Mouse (Mus musculus) embryonic facial prominence, embryonic 13.5 days (tissue): ENCODE data around the gene Hnrnpa3. TPM values are rescaled to one million over a fixed set of nuclear protein-coding genes. Genes with fewer than 3 reads are reported as not detected.

Experiments used
- ATAC-seq: fragments of 200-750 bp; cut with Nextera tagmentation; 2 replicates; pipeline ENCODE4 v1.8.0; 2017; ENCODE audit warnings: low read depth; ENCODE audit not compliant: insufficient number of reproducible peaks, insufficient read depth, low FRiP score, low TSS enrichment
- H3K27ac ChIP-seq: fragments of 300-500 bp; sonication (generic); 2 replicates; pipeline ENCODE4 v1.5.1; 2015; ENCODE audit warnings: moderate library complexity, mild to moderate bottlenecking, inconsistent platforms
- H3K27me3 ChIP-seq: fragments of 300-500 bp; sonication (generic); 2 replicates; pipeline ENCODE4 v1.6.1; 2015; ENCODE audit warnings: mild to moderate bottlenecking, inconsistent platforms
- H3K36me3 ChIP-seq: fragments of 300-500 bp; sonication (generic); 2 replicates; pipeline ENCODE4 v1.6.1; 2015; ENCODE audit warnings: mild to moderate bottlenecking, inconsistent platforms
- H3K4me1 ChIP-seq: fragments of 300-500 bp; sonication (generic); 2 replicates; pipeline ENCODE4 v1.6.1; 2015; ENCODE audit warnings: inconsistent platforms
- H3K4me2 ChIP-seq: fragments of 300-500 bp; sonication (generic); 2 replicates; pipeline ENCODE4 v1.6.1; 2015; ENCODE audit warnings: moderate library complexity, mild to moderate bottlenecking, inconsistent platforms
- H3K4me3 ChIP-seq: fragments of 300-500 bp; sonication (generic); 2 replicates; pipeline ENCODE4 v1.5.1; 2015; ENCODE audit warnings: mild to moderate bottlenecking, inconsistent platforms
- H3K9ac ChIP-seq: fragments of 300-500 bp; sonication (generic); 2 replicates; pipeline ENCODE4 v1.6.1; 2015; ENCODE audit warnings: mild to moderate bottlenecking, inconsistent platforms
- H3K9me3 ChIP-seq: fragments of 300-500 bp; sonication (generic); 2 replicates; pipeline ENCODE4 v1.6.1; 2016; ENCODE audit warnings: inconsistent platforms
- WGBS: fragments of 180-500 bp; shearing (Covaris S2); methylation state at CpG from one replicate; pipeline ENCODE4 v1.1.7; 2015; ENCODE audit warnings: mixed read lengths; 5-methylcytosine and 5-hydroxymethylcytosine counted together
- polyA plus RNA-seq: library from polyadenylated mRNA; unstranded; fragments of >200 nt; fragmentation: Nextera tagmentation; extraction: Ambion mirVana; gene quantifications from 2 replicates; pipeline ENCODE4 v1.2.1, GENCODE M21; 2015

Hnrnpa3 gene
- polyA plus RNA-seq, 1 experiment from 2014 or later: 343 TPM

- H3K4me1 ChIP-seq: peaks cover 68% of the 10 kb centered on the region
- H3K27me3 ChIP-seq: no peaks in the 10 kb centered on the region
- H3K27ac ChIP-seq: no peak overlapping the region
- H3K9ac ChIP-seq: no peak overlapping the region
- no peak overlapping the region for H3K4me3 ChIP-seq
- no peaks in the 10 kb centered on the region for H3K36me3 ChIP-seq
- H3K9me3 ChIP-seq: no peaks in the 10 kb centered on the region
- no peak overlapping the region for H3K4me2 ChIP-seq
- WGBS: 36% methylated on average over 4 of the region's 4 CpGs
- no peak for ATAC-seq
These were observed 38.9 kb downstream of the Hnrnpa3 start for GRCm38 (mm10) chr2:75698007-75698406.

GRCm38 (mm10) chr2:75698874-75699273, 39.8 kb downstream of the Hnrnpa3 start:
- H3K4me3 ChIP-seq: no peak overlapping the region
- H3K36me3 ChIP-seq: no peaks in the 10 kb centered on the region
- 67% methylated on average over 3 of the region's 3 CpGs for WGBS
- no peak for ATAC-seq
- H3K27me3 ChIP-seq: no peaks in the 10 kb centered on the region
- H3K9ac ChIP-seq: no peak overlapping the region
- no peak overlapping the region for H3K27ac ChIP-seq
- peaks cover 59% of the 10 kb centered on the region for H3K4me1 ChIP-seq
- no peaks in the 10 kb centered on the region for H3K9me3 ChIP-seq
- no peak overlapping the region for H3K4me2 ChIP-seq

DNA sequence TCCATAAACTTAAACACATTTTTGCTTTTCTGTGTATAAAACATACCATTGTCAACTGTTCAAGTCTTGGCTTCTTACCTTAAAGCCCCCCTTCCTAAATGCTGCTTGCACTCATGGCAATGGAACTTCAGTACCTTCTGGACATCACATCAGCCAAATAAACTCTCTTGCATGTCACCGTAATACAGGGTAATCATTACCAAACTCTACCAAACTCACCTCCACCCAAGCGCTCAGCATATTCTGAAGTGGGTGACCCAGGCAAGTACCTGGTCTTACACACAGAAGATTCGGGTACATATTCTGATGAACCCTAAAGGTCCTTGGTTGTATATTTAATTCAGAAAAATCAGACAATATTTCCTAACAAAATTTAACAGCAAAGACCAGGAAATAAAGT, 41.5 kb downstream of the Hnrnpa3 start:
- H3K9me3 ChIP-seq: no peaks in the 10 kb centered on the region
- H3K4me2 ChIP-seq: no peak overlapping the region
- no peaks in the 10 kb centered on the region for H3K36me3 ChIP-seq
- no peak overlapping the region for H3K27ac ChIP-seq
- peaks cover 63% of the 10 kb centered on the region for H3K4me1 ChIP-seq
- ATAC-seq: no peak
- H3K27me3 ChIP-seq: no peaks in the 10 kb centered on the region
- 91% methylated on average over 3 of the region's 3 CpGs for WGBS
- H3K9ac ChIP-seq: no peak overlapping the region
- H3K4me3 ChIP-seq: no peak overlapping the region

- H3K4me2 ChIP-seq: peak overlapping the region; percentile 77
These were observed 42.1 kb downstream of the Hnrnpa3 start for GRCm38 (mm10) chr2:75701207-75701606.

GRCm38 (mm10) chr2:75701822-75702587, 42.9 kb downstream of the Hnrnpa3 start:
- peak overlapping the region; percentile 98 for H3K27ac ChIP-seq
- peak overlapping the region; percentile 83 for H3K4me3 ChIP-seq
- H3K4me2 ChIP-seq: peak overlapping the region; percentile 77
- no peaks in the 10 kb centered on the region for H3K9me3 ChIP-seq
- no peaks in the 10 kb centered on the region for H3K36me3 ChIP-seq
- H3K27me3 ChIP-seq: no peaks in the 10 kb centered on the region
- peak overlapping the region; percentile 91 for H3K9ac ChIP-seq
- no peak for ATAC-seq
- H3K4me1 ChIP-seq: peaks cover 53% of the 10 kb centered on the region
- 66% methylated on average over 9 of the region's 9 CpGs for WGBS

More at GRCm38 (mm10) chr2:75701207-75701606, 42.1 kb downstream of the Hnrnpa3 start:
- 47% methylated on average over 3 of the region's 3 CpGs for WGBS
- Histone ChIP-seq H3K4me1 (peaks cover 59% of the 10 kb centered on the region), H3K4me3 (no peak overlapping the region), H3K9me3 (no peaks in the 10 kb centered on the region), H3K27ac (no peak overlapping the region), H3K9ac (no peak overlapping the region), H3K27me3 (no peaks in the 10 kb centered on the region), H3K36me3 (no peaks in the 10 kb centered on the region)
- no peak for ATAC-seq

- Histone ChIP-seq H3K9me3 (no peaks in the 10 kb centered on the region), H3K9ac (peak overlapping the region; percentile 91), H3K4me1 (peaks cover 48% of the 10 kb centered on the region), H3K4me2 (peak overlapping the region; percentile 77), H3K27ac (peak overlapping the region; percentile 98), H3K4me3 (peak overlapping the region; percentile 83), H3K27me3 (no peaks in the 10 kb centered on the region), H3K36me3 (no peaks in the 10 kb centered on the region)
- WGBS: 11% methylated on average over 5 of the region's 5 CpGs
- no peak for ATAC-seq
These were observed 43.5 kb downstream of the Hnrnpa3 start for GRCm38 (mm10) chr2:75702588-75702976.

DNA sequence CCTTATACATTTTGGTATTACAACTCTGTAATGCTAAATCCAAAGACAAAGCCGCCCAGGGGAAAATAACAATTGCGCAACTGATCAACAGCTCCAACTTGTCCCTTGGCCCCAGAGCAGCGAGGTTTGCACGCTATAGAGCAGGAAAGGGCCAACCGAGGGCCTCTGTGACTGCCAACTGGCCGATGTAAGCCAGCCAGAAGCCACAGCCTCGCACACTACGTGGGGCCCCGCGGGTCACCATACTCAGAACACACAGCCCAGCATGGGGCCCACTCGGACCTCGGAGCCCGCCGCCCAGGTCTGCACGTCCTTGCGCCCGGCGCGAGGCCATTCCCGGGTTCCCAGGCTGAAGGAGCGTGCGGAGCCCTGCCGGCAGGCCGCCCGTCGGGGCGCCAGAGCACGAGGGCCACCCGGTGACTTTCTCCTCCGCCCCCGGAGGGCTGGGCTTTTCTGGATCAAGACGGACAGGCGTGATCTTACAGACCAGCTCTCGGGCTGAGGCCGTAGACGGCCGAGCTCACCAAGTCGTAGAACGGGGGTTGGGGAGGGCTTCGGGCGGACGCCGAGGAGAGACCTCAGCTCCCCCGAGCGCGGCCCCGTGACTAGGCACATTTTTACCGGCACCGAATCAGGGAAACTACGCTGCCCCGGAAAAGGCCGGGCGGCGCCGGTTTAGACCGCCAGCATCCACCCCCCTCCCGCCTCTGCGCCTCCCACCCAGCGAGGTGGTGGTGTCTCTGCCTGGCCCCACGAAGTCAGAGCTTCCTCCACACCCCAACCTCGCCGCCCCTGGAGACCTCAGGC, 44.5 kb downstream of the Hnrnpa3 start:
- Histone ChIP-seq H3K27me3 (no peaks in the 10 kb centered on the region), H3K36me3 (no peaks in the 10 kb centered on the region), H3K4me2 (peak overlapping the region; percentile 77), H3K9ac (peak overlapping the region; percentile 91), H3K4me1 (peaks cover 41% of the 10 kb centered on the region), H3K9me3 (no peaks in the 10 kb centered on the region), H3K27ac (peak overlapping the region; percentile 98), H3K4me3 (peak overlapping the region; percentile 83)
- peak; percentile 76 for ATAC-seq
- WGBS: under 1% methylated on average over 62 of the region's 62 CpGs

GRCm38 (mm10) chr2:75704234-75705161, 45.4 kb downstream of the Hnrnpa3 start, which contains the start of gene Nfe2l2:
Gene Nfe2l2 (minus strand): TSS chr2:75704641.
- peak; percentile 89 for ATAC-seq
- Histone ChIP-seq H3K36me3 (0 out of 2 replicates have a peak, but pooled peaks cover 1% of the 10 kb centered on the region), H3K9me3 (peaks cover 4% of the 10 kb centered on the region; the same call in 1 of the 2 replicates), H3K27me3 (no peaks in the 10 kb centered on the region), H3K27ac (peak within 1 kb of the TSS; percentile 98), H3K4me3 (peak within 1 kb of the TSS; percentile 83), H3K4me2 (peak within 1 kb of the TSS; percentile 77), H3K9ac (peak within 1 kb of the TSS; percentile 91), H3K4me1 (peaks cover 35% of the 10 kb centered on the region)
- WGBS: under 1% methylated on average over 58 of the region's 58 CpGs

DNA sequence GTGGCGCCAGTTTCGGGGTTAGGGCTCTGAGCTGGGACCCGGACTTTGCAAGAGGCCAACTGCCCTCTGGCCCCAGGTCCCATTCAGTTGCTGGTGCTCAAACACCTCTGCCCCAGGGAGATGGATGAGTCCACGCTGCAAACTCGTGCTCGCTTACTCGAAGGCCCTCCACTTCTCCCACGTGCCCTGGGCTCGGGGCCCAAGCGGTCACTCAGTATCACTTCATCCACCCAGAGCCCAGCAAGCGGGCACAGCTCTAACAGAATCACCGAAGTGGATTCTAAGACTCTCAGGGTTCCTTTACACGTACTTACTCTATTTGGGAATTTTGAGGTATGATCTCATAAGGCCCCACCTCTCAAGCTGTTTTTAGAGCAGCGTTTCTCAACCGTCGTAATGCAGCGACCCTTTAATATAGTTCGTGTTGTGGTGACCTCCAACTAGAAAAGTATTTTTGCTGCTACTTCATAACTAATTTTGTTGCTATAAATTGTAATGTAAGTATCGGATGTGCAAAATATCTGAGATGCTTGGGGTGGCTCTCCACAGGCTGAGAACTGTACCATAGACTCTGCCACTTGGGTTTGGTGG, 46.2 kb downstream of the Hnrnpa3 start:
- H3K27me3 ChIP-seq: no peaks in the 10 kb centered on the region
- WGBS: 22% methylated on average over 19 of the region's 19 CpGs
- peaks cover 30% of the 10 kb centered on the region for H3K4me1 ChIP-seq
- peak overlapping the region; percentile 98 for H3K27ac ChIP-seq
- peaks cover 6% of the 10 kb centered on the region; the same call in 1 of the 2 replicates for H3K9me3 ChIP-seq
- H3K4me2 ChIP-seq: peak overlapping the region; percentile 77
- ATAC-seq: no peak; the same call in 1 of the 2 replicates
- H3K9ac ChIP-seq: peak overlapping the region; percentile 91
- H3K4me3 ChIP-seq: peak overlapping the region; percentile 83
- 0 out of 2 replicates have a peak, but pooled peaks cover 2% of the 10 kb centered on the region for H3K36me3 ChIP-seq

DNA sequence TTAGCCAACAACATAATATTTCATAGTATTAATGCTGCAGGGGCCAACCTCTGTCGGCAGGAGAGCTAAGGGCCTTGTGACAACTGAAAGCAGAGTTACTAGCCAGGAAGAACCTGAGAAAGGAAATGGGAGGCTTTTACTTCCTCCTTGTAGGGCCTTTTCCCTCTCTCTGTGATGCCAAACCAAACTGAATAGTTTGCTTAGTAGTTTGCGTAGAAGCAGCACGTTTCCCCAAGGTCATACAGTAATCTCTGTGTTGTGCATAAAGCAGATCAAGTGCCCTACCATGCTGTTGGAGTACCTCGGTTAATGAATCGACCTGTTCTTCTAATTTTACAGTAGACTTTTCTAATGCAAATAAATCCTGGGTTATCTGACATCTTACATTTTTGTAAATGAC, 47.4 kb downstream of the Hnrnpa3 start:
- 75% methylated on average over 5 of the region's 5 CpGs for WGBS
- H3K9ac ChIP-seq: no peak overlapping the region

More for the DNA sequence above, 47.4 kb downstream of the Hnrnpa3 start:
- Histone ChIP-seq H3K9me3 (peaks cover 6% of the 10 kb centered on the region; the same call in 1 of the 2 replicates), H3K4me3 (no peak overlapping the region), H3K4me1 (peaks cover 20% of the 10 kb centered on the region), H3K27ac (0 out of 2 replicates have a peak overlapping the region, but pooled peaks have one; percentile 3), H3K27me3 (no peaks in the 10 kb centered on the region), H3K4me2 (no peak overlapping the region), H3K36me3 (0 out of 2 replicates have a peak, but pooled peaks cover 2% of the 10 kb centered on the region)
- no peak for ATAC-seq
